Mouse (Mus musculus): Measurements from ENCODE around the gene Pin1rt1. TPM values are rescaled to one million over a fixed set of nuclear protein-coding genes. Genes with fewer than 3 reads are reported as not detected.

Pin1rt1 gene
- polyA plus RNA-seq, 1 experiment, result not detected

GRCm38 (mm10) chr2:104714254-104714691 lies 1.9 kb downstream of the Pin1rt1 start:
- no peak for DNase-seq (ENCODE audit: extremely low spot score in 1 of 2, low spot score in 1 of 2)

GRCm38 (mm10) chr2:104712486-104712809 lies 3.7 kb downstream of the Pin1rt1 start:
- DNase-seq (ENCODE audit: extremely low spot score in 1 of 2, low spot score in 1 of 2), result no peak

- peak; percentile 26 to 60 for DNase-seq (ENCODE audit: extremely low spot score in 1 of 2, low spot score in 1 of 2)
Measured at GRCm38 (mm10) chr2:104711585-104712485, 4.3 kb downstream of the Pin1rt1 start, which contains the start of gene Tcp11l1. Tcp11l1 (minus strand) TSS chr2:104712169.

DNA sequence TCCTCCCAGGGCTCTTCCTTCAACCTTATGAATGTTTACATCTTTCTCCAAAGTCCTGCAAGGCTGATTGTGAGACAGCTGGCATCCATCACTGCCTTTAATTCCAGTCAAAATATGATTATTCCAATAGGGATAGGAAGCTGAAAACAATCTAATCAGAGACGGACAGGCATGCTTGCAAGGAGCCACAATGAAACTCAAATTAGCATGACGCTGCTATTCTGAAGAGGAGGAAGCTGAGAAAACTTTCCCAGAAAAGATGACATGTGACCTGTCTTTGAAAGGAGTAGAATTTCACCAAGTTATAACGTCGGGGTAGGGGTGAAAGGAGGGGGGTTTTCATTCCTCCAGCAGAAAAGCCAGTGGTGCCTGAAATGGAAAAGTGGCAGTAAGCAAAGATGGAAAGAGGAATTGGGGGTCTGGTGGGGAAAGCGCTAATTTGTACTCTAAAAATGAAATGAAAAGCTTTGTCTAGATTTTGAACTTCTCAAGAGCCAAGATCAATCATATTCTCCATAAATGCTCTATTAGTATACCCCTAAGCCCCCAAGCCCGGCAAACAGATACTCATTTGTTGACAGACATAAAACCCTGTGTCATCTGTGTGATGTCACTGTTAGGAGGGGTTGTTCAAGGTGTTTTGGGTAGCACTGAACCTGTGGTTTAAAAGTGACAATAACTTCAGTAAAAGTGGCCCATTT lies 5.4 kb downstream of the Pin1rt1 start:
- no peak for DNase-seq (ENCODE audit: extremely low spot score in 1 of 2, low spot score in 1 of 2)

GRCm38 (mm10) chr2:104709786-104710337 lies 6.3 kb downstream of the Pin1rt1 start:
- no peak for DNase-seq (ENCODE audit: extremely low spot score in 1 of 2, low spot score in 1 of 2)

DNA sequence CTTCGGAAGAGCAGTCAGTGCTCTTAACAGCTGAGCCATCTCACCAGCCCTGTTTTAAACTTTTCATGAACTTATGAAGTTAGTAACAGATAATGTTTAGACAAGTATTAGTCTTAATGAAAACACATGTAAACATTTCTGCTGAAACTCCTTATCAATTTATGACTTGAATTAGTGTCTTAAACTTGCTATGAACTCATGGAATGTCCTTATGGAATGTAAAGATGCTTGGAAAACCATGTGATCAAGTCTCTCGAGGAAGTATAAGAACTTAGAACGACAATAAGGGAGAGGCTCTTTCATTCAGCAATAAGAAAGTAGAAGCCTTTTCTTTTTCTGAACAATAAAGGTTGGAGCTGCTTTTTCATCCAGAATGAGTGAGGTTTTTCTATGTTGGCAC lies 11.8 kb downstream of the Pin1rt1 start:
- DNase-seq (ENCODE audit: extremely low spot score in 1 of 2, low spot score in 1 of 2), result no peak

DNA sequence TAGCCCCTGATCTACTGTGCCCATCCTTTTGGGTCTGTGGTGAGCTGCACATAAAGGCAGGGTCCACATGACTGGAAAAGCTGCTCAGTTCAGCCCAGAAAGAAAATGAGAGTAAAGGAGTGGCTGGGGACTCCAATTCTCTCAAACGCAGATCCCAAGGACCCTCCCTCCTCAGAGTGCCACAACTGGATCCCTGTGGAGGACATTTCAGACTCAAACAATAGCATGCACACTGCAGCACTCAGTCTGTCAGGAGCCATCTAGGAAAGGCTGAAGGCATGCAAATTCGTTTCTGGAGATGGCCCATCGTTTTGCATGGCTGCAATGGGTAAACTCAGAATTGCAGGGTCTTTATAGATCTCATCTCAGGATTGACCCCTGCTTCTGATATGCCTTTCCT lies 13.0 kb downstream of the Pin1rt1 start:
- DNase-seq (ENCODE audit: extremely low spot score in 1 of 2, low spot score in 1 of 2), result no peak

GRCm38 (mm10) chr2:104699659-104700058 lies 16.5 kb downstream of the Pin1rt1 start:
- DNase-seq (ENCODE audit: extremely low spot score in 1 of 2, low spot score in 1 of 2), result no peak

- DNase-seq (ENCODE audit: extremely low spot score in 1 of 2, low spot score in 1 of 2), result no peak
Measured at GRCm38 (mm10) chr2:104692551-104692950, 23.6 kb downstream of the Pin1rt1 start.

- no peak for DNase-seq (ENCODE audit: extremely low spot score in 1 of 2, low spot score in 1 of 2)
Measured at GRCm38 (mm10) chr2:104690720-104691119, 25.5 kb downstream of the Pin1rt1 start.

- DNase-seq (ENCODE audit: extremely low spot score in 1 of 2, low spot score in 1 of 2), result peak in 1 of 2 experiments; percentile 37
Measured at GRCm38 (mm10) chr2:104688724-104689123, 27.5 kb downstream of the Pin1rt1 start.

DNA sequence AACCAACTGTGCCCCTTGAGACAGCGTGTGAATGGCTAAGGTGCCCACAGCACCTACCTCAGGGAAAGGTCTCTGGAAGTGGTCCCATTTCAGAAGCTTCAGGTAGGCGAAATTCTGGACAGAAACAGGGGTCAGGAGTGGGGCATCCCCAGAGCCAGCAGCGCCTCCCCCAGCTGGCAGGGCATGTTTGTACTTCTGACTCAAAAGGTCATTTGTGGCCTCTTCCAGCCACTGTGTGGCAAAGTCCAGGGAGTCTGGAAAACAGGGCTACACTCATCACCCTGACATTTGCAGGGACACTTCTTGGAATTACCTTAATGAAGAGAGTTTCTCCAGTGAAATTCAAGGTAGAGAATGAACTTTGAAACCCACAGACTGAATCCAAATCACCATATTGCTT lies 27.9 kb downstream of the Pin1rt1 start:
- DNase-seq (ENCODE audit: extremely low spot score in 1 of 2, low spot score in 1 of 2), result no peak

DNA sequence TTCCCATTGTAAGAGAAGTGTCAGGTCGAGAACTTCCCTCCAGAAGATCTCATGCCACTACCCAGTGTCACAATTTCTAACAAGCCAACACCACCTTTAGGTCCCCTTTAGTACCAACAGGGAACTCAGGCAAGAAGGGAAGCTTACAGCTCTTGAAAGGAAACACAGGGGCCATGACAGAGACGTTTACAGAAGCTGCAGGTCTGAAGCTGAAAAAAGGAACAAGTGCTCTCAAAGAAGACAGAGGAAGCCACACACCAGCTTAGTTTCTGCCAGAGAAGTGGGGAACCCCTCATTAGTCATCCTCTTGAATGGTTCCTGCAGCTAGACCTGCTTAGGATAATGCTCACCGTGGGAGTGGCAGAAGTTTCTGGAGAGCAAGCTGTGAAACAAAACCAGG lies 28.9 kb downstream of the Pin1rt1 start:
- no peak for DNase-seq (ENCODE audit: extremely low spot score in 1 of 2, low spot score in 1 of 2)

DNA sequence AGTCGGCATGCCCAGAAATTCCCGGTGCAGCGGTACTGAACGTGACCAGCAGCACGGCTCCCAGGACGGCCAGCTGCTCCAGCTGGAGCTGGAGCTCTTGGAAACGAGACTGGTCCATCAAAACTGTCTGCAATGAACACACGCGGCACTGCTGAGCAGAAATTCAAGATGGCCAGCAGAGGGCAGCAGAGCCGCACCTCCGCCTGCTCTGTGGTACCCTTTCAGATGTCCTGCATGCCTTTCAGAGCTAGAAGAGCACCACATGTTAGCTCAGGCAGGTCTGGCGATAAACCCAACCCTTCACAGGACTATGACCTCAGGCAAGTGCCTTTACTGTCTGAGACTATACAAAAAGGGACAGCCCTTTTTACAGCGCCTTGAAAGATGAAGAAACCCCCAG lies 30.8 kb downstream of the Pin1rt1 start:
- DNase-seq (ENCODE audit: extremely low spot score in 1 of 2, low spot score in 1 of 2), result peak; percentile 44 to 86

GRCm38 (mm10) chr2:104684771-104685170 lies 31.4 kb downstream of the Pin1rt1 start:
- DNase-seq (ENCODE audit: extremely low spot score in 1 of 2, low spot score in 1 of 2), result no peak

- no peak for DNase-seq (ENCODE audit: extremely low spot score in 1 of 2, low spot score in 1 of 2)
Measured at GRCm38 (mm10) chr2:104677326-104677725, 38.9 kb downstream of the Pin1rt1 start.

GRCm38 (mm10) chr2:104671724-104672123 lies 44.5 kb downstream of the Pin1rt1 start:
- DNase-seq (ENCODE audit: extremely low spot score in 1 of 2, low spot score in 1 of 2), result no peak

DNA sequence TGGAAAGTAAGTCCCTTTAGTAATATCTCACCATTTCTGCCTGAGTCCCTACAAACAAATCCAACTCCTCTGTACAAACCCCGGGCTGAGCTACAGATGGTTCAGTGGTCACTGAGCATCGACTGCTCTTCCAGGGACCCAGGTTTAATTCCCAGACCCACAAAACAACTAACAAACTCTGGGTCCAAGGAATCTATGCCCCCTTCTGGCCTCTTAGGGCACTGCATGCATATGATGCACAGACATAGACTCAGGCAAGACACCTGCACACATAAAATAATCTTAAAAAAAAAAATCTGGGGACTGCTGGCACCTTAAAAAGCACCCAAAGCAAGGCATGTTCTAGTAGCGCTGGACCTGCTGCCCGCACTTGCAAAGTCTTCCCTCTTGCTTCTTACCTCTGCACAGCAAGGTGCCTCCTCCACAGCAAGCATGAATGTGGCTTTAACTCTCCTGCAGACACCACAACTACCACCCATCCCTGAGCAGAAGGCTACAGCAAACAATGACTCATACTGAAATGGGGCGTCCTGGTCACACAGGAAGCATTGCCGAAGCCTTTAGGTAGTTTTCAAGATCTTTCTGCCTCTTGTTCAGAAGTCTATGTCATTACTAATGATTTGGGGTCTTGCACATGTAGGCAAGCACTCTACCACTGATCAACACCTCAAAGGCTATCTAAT lies 46.9 kb downstream of the Pin1rt1 start:
- DNase-seq (ENCODE audit: extremely low spot score in 1 of 2, low spot score in 1 of 2), result no peak

All from frontal cortex, adult 2 months (tissue).